Mouse (Mus musculus) left cerebral cortex, postnatal 14 days (tissue): ENCODE measurements around the gene Hist2h2ab. TPM values are rescaled to one million over a fixed set of nuclear protein-coding genes. Genes with fewer than 3 reads are reported as not detected.

ENCODE experiments used
- microRNA-seq, 2 experiments: library from miRNA; unstranded; fragments of <30 nt; microRNA quantifications; one replicate each; pipeline ENCODE4 v1.2.0; 2022
- total RNA-seq, 2 experiments: library from RNA; stranded (reverse); gene quantifications; 2 replicates each; pipeline ENCODE4 v1.2.3; 2021

Gene Hist2h2ab
- total RNA-seq, 2 experiments from 2014 or later: 7.4 to 11.7 TPM

Small RNAs within 50 kb of the gene (microRNA-seq; reads per million reads assigned to microRNA genes)
- gene Gm44492: 0 reads per million in 2 experiments
- 0 reads per million in 2 experiments for gene Gm47311
- 0 reads per million in 2 experiments for gene Gm47313

Other genes starting within 250 kb of the Hist2h2ab start
- 10 to 100 TPM; 67.5 to 69.7 TPM for gene Plekho1, start 223.9 kb upstream of the Hist2h2ab start, total RNA-seq
- gene Vps45, start 161.4 kb upstream of the Hist2h2ab start, total RNA-seq: 10 to 100 TPM; 34.3 to 37.3 TPM
- gene Otud7b, start 115.3 kb upstream of the Hist2h2ab start, total RNA-seq: 10 to 100 TPM; 18.2 to 22.3 TPM
- gene Mtmr11, start 57.9 kb upstream of the Hist2h2ab start, total RNA-seq: 1 to 10 TPM; 4.5 to 6.0 TPM
- 10 to 100 TPM; 43.4 to 46.8 TPM for gene Sf3b4, start 47.5 kb upstream of the Hist2h2ab start, total RNA-seq
- 100 to 1,000 TPM; 448 to 477 TPM for gene Sv2a, start 38.7 kb upstream of the Hist2h2ab start, total RNA-seq
- 10 to 100 TPM; 16.8 to 17.6 TPM for gene Bola1, start 156 bp upstream of the Hist2h2ab start, total RNA-seq
- gene Hist2h2ac, start 1.0 kb downstream of the Hist2h2ab start, total RNA-seq: 10 to 100 TPM; 20.6 to 28.7 TPM
- gene Hist2h2be, start 1.3 kb downstream of the Hist2h2ab start, total RNA-seq: 1 to 10 TPM; 2.3 to 3.8 TPM
- 1 to 10 TPM; 8.4 to 9.7 TPM for gene Hist2h3c2, start 19.3 kb downstream of the Hist2h2ab start, total RNA-seq
- gene Hist2h2aa2, start 20.4 kb downstream of the Hist2h2ab start, total RNA-seq: 100 to 1,000 TPM; 205 to 244 TPM
- gene Hist2h2aa1, start 25.6 kb downstream of the Hist2h2ab start, total RNA-seq: 10 to 100 TPM in 1 of 2 experiments, 1 to 10 TPM in 1; 5.8 to 10.8 TPM
- gene Hist2h3c1, start 26.8 kb downstream of the Hist2h2ab start, total RNA-seq: not detected
- gene Hist2h4, start 43.4 kb downstream of the Hist2h2ab start, total RNA-seq: 10 to 100 TPM; 26.2 to 28.6 TPM
- 10 to 100 TPM; 56.6 to 91.2 TPM for gene Hist2h3b, start 48.8 kb downstream of the Hist2h2ab start, total RNA-seq
- 100 to 1,000 TPM; 127 to 148 TPM for gene Hist2h2bb, start 49.9 kb downstream of the Hist2h2ab start, total RNA-seq
- gene Fcgr1, start 74.1 kb downstream of the Hist2h2ab start, total RNA-seq: 1 to 10 TPM; 2.1 to 2.7 TPM
- gene BC107364, start 232.4 kb downstream of the Hist2h2ab start, total RNA-seq: not detected